Mouse (Mus musculus) limb, embryonic 10.5 days (tissue): Measurements from ENCODE around the gene Hist1h2bg. TPM values are rescaled to one million over a fixed set of nuclear protein-coding genes. Genes with fewer than 3 reads are reported as not detected.
"Not testable (repeated sequence)": the region's sequence is repeated elsewhere in the genome, so short reads cannot be mapped to it uniquely, and the experiment has no call there.

Source experiments
- DNase-seq: peaks from one replicate; pipeline ENCODE4 v3.0.0-alpha.2; 2017; ENCODE audit warnings: low spot score
- H3K27ac ChIP-seq: fragments of 300-500 bp; sonication (generic); 2 replicates; pipeline ENCODE4 v1.5.1; 2016; ENCODE audit warnings: mild to moderate bottlenecking
- H3K27me3 ChIP-seq: fragments of 300-500 bp; sonication (generic); 2 replicates; pipeline ENCODE4 v1.6.1; 2016; ENCODE audit warnings: low read depth, mild to moderate bottlenecking; ENCODE audit not compliant: poor library complexity, severe bottlenecking
- H3K36me3 ChIP-seq: fragments of 300-500 bp; sonication (generic); 2 replicates; pipeline ENCODE4 v1.6.1; 2016; ENCODE audit warnings: mild to moderate bottlenecking, moderate library complexity
- H3K4me1 ChIP-seq: fragments of 300-500 bp; sonication (generic); 2 replicates; pipeline ENCODE4 v1.6.1; 2016
- H3K4me3 ChIP-seq: fragments of 300-500 bp; sonication (generic); 2 replicates; pipeline ENCODE4 v1.5.1; 2016; ENCODE audit warnings: mild to moderate bottlenecking, moderate library complexity
- H3K9me3 ChIP-seq: fragments of 300-500 bp; sonication (generic); replicated peaks from 2 replicates; pipeline ENCODE4 v1.6.1; 2016; ENCODE audit warnings: mild to moderate bottlenecking
- WGBS: fragments of 180-500 bp; shearing (Covaris S2); methylation state at CpG from one replicate; pipeline ENCODE4 v1.1.7; 2016; 5-methylcytosine and 5-hydroxymethylcytosine counted together
- polyA plus RNA-seq: library from polyadenylated mRNA; unstranded; fragments of >200 nt; fragmentation: Nextera tagmentation; extraction: Ambion mirVana; gene quantifications from 2 replicates; pipeline ENCODE4 v1.2.1, GENCODE M21; 2016

The Hist1h2bg gene
- polyA plus RNA-seq, 1 experiment from 2014 or later = 8.1 TPM

- H3K4me3 ChIP-seq = not testable (repeated sequence)
Observed at GRCm38 (mm10) chr13:23560699-23561098, 10.5 kb upstream of the Hist1h2bg start.

GRCm38 (mm10) chr13:23561531-23561882 is 9.7 kb upstream of the Hist1h2bg start:
- not testable (repeated sequence) for H3K9me3 ChIP-seq, H3K27me3 ChIP-seq, H3K36me3 ChIP-seq, DNase-seq, H3K4me1 ChIP-seq
- whole genome bisulfite sequencing = 0% methylated on average over 2 of the region's 5 CpGs
- Histone ChIP-seq H3K4me3 (peak overlapping the region; percentile 50), H3K27ac (peak overlapping the region; percentile 98)

More at GRCm38 (mm10) chr13:23560699-23561098, 10.5 kb upstream of the Hist1h2bg start:
- WGBS = 32% methylated on average over 2 of the region's 2 CpGs
- not testable (repeated sequence) for H3K36me3 ChIP-seq, DNase-seq, H3K4me1 ChIP-seq, H3K27me3 ChIP-seq, H3K9me3 ChIP-seq
- peak overlapping the region; percentile 46; the same call in 1 of the 2 replicates for H3K27ac ChIP-seq

- WGBS = under 1% methylated on average over 63 of the region's 67 CpGs
- not testable (repeated sequence) for H3K9me3 ChIP-seq, H3K27me3 ChIP-seq, H3K4me1 ChIP-seq, H3K36me3 ChIP-seq
- H3K27ac ChIP-seq = peak within 1 kb of the TSS; percentile 98
- DNase-seq = peak; percentile 90
- peak within 1 kb of the TSS; percentile 50 for H3K4me3 ChIP-seq
Observed at GRCm38 (mm10) chr13:23561883-23562659, 9.1 kb upstream of the Hist1h2bg start, which contains the start of gene Hist1h3e. Hist1h3e (minus strand) TSS chr13:23562369.

GRCm38 (mm10) chr13:23562699-23563462 is 8.3 kb upstream of the Hist1h2bg start:
- H3K9me3 ChIP-seq = no peaks in the 10 kb centered on the region
- H3K36me3 ChIP-seq = no peaks in the 10 kb centered on the region
- WGBS = 4% methylated on average over 18 of the region's 18 CpGs
- DNase-seq = no peak
- peak overlapping the region; percentile 98 for H3K27ac ChIP-seq
- H3K4me3 ChIP-seq = peak overlapping the region; percentile 50
- no peaks in the 10 kb centered on the region for H3K27me3 ChIP-seq
- H3K4me1 ChIP-seq = peaks cover 3% of the 10 kb centered on the region; the same call in 1 of the 2 replicates

GRCm38 (mm10) chr13:23564482-23564881 is 6.7 kb upstream of the Hist1h2bg start:
- peak overlapping the region; percentile 98 for H3K27ac ChIP-seq
- H3K27me3 ChIP-seq = no peaks in the 10 kb centered on the region
- peaks cover 3% of the 10 kb centered on the region; the same call in 1 of the 2 replicates for H3K4me1 ChIP-seq
- DNase-seq = no peak
- no peaks in the 10 kb centered on the region for H3K36me3 ChIP-seq
- no peak overlapping the region for H3K4me3 ChIP-seq
- 88% methylated on average over 2 of the region's 2 CpGs for WGBS
- no peaks in the 10 kb centered on the region for H3K9me3 ChIP-seq

- H3K36me3 ChIP-seq, H3K9me3 ChIP-seq, H3K27me3 ChIP-seq, DNase-seq: not testable (repeated sequence)
- WGBS = 1% methylated on average over 28 of the region's 41 CpGs
- H3K27ac ChIP-seq = peak overlapping the region; percentile 90
- H3K4me1 ChIP-seq = peaks cover 14% of the 10 kb centered on the region
- H3K4me3 ChIP-seq = peak overlapping the region; percentile 54
Observed at GRCm38 (mm10) chr13:23570261-23571021, 755 bp upstream of the Hist1h2bg start.

- H3K9me3 ChIP-seq, H3K36me3 ChIP-seq, H3K27me3 ChIP-seq, DNase-seq: not testable (repeated sequence)
- H3K4me3 ChIP-seq = peak overlapping the region; percentile 54
- H3K27ac ChIP-seq = peak overlapping the region; percentile 90
- under 1% methylated on average over 16 of the region's 34 CpGs for WGBS
- peaks cover 18% of the 10 kb centered on the region for H3K4me1 ChIP-seq
Observed at GRCm38 (mm10) chr13:23571504-23572217, 465 bp downstream of the Hist1h2bg start.

GRCm38 (mm10) chr13:23572218-23573033 is 1.2 kb downstream of the Hist1h2bg start:
- 47% methylated on average over 2 of the region's 2 CpGs for WGBS
- Histone ChIP-seq H3K27me3 (no peaks in the 10 kb centered on the region), H3K36me3 (no peaks in the 10 kb centered on the region), H3K27ac (peak overlapping the region; percentile 89), H3K9me3 (no peaks in the 10 kb centered on the region), H3K4me3 (peak overlapping the region; percentile 54), H3K4me1 (peaks cover 26% of the 10 kb centered on the region)
- DNase-seq = no peak

GRCm38 (mm10) chr13:23573034-23573897 is 2.1 kb downstream of the Hist1h2bg start:
- not testable (repeated sequence) for H3K9me3 ChIP-seq, H3K36me3 ChIP-seq, DNase-seq, H3K27me3 ChIP-seq
- 15% methylated on average over 20 of the region's 20 CpGs for WGBS
- H3K4me1 ChIP-seq = peaks cover 26% of the 10 kb centered on the region
- H3K4me3 ChIP-seq = peak overlapping the region; percentile 54
- peak overlapping the region; percentile 89 for H3K27ac ChIP-seq

GRCm38 (mm10) chr13:23573898-23574524 is 2.8 kb downstream of the Hist1h2bg start, which contains the start of the genes Hist1h2bf and Hist1h2ad:
Hist1h2bf (minus strand) TSS chr13:23574196.
Hist1h2ad (plus strand) TSS chr13:23574381.
- 1% methylated on average over 42 of the region's 42 CpGs for WGBS
- H3K27me3 ChIP-seq, H3K9me3 ChIP-seq, H3K36me3 ChIP-seq: not testable (repeated sequence)
- Histone ChIP-seq H3K27ac (peak within 1 kb of the TSS; percentile 91), H3K4me3 (peak within 1 kb of the TSS; percentile 56), H3K4me1 (peaks cover 26% of the 10 kb centered on the region)
- DNase-seq = peak; percentile 84
